Mouse (Mus musculus): ENCODE measurements at regions not wholly inside any gene's neighbourhood (a gene's known extent, or its start where the extent isn't known, plus 50 kb on each side); places are given as distances from the start of the nearest gene placed in this dataset.

- TF ChIP-seq EP300 (IDR thresholded peaks at IDR 0.05; ENCODE audit: insufficient read depth, low read depth, low read length) = no peak
- no peak for TF ChIP-seq POLR2A (IDR thresholded peaks at IDR 0.05; ENCODE audit: insufficient read depth, low read depth, low read length)
These were observed 183.2 kb downstream of the Csl start for GRCm38 (mm10) chr10:99576301-99576700.
